ENCODE assay signal across 16 mouse cellular contexts in genomic region chr11:61720636-61721035, GRCm38 (mm10). TPM values are rescaled to one million over a fixed set of nuclear protein-coding genes. Genes with fewer than 3 reads are reported as not detected.
"Had no signal": no experiment of that assay in that cellular context is flagged by ENCODE, and none has a peak within 500 bp of the region (broad histone marks: within the 10 kb centered on the region; RNA-seq: fewer than 3 reads in every experiment).

Slc5a10 (minus strand) TSS chr11:61720826.

- H3K27ac ChIP-seq: intestine, embryonic 15.5 days; limb, embryonic 12.5 days; liver, embryonic 13.5 days; lung, embryonic 15.5 days; macrophage had no signal

- H3K9ac ChIP-seq: intestine, embryonic 15.5 days; limb, embryonic 12.5 days; liver, embryonic 13.5 days; liver, postnatal 0 days; lung, embryonic 15.5 days had no signal

- H3K4me3 ChIP-seq: intestine, embryonic 15.5 days; limb, embryonic 12.5 days; liver, embryonic 13.5 days; lung, embryonic 15.5 days; megakaryocyte, embryonic 14.5 days had no signal

- H3K36me3 ChIP-seq: intestine, embryonic 15.5 days; limb, embryonic 12.5 days; liver, embryonic 13.5 days; lung, embryonic 15.5 days had no signal

- H3K27me3 ChIP-seq: intestine, embryonic 15.5 days; limb, embryonic 12.5 days; lung, embryonic 15.5 days had no signal

- H3K4me1 ChIP-seq: intestine, embryonic 15.5 days; limb, embryonic 12.5 days; liver, embryonic 13.5 days; lung, embryonic 15.5 days; megakaryocyte, embryonic 14.5 days had no signal

- ATAC-seq: intestine, embryonic 15.5 days; liver, postnatal 0 days had no signal

- DNase-seq: layer of hippocampus, adult 9-11 months; layer of hippocampus, postnatal 36 days; liver; liver, embryonic 13.5 days; liver, postnatal 0 days; lung, postnatal 14 days; right cerebral cortex, postnatal 14 days; thymus, postnatal 36 days had no signal

- H3K4me2 ChIP-seq: intestine, embryonic 15.5 days; limb, embryonic 12.5 days; liver, embryonic 13.5 days; lung, embryonic 15.5 days; midbrain, embryonic 11.5 days had no signal

- H3K9me3 ChIP-seq: intestine, embryonic 15.5 days; limb, embryonic 12.5 days; liver, embryonic 13.5 days; lung, embryonic 15.5 days; megakaryocyte, embryonic 14.5 days had no signal

RNA-seq across cellular contexts. Expression of gene Slc5a10, which starts in this region (rescaled TPM):
- polyA plus RNA-seq: liver, embryonic 13.5 days; liver, postnatal 0 days; lung, embryonic 15.5 days; macrophage; midbrain, embryonic 11.5 days; neural tube, embryonic 14.5 days; small intestine, adult 2 months had no signal
